In the genomic region with DNA sequence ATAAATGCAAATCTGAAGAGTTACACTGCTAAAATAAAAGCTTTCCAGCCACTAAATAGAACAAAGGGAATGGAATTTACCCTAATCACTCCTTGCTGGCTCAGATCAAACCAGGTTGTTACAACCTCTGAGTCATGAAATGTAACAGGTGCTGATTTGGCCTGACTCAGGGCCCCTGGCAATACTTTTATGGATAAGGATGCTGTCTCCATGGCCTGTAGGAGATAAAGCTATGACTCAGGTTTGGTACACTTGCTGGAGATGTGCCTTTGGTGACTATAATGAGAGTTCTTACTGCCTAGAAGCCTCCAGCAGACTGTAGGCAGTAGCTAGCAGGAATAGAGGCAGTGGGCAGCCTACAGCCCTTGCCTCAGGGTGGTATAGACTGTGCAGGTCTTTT, we compare ENCODE assay signal across 14 mouse cellular contexts.
A peak's percentile ranks its signal among the peaks of the same experiment; 100 is the strongest.
DNase-seq lines count a peak whose midpoint lies in the region.
"Had no signal": no experiment of that assay in that cellular context is flagged by ENCODE, and none has a peak within 500 bp of the region (broad histone marks: within the 10 kb centered on the region; RNA-seq: fewer than 3 reads in every experiment).

No protein-coding gene starts in this region.

- peak; percentile 22 to 44 for DNase-seq in cerebellum, adult 18-20 months
- DNase-seq in cerebellum, postnatal 10 days = no peak
- peak; percentile 23 to 57 for DNase-seq in frontal cortex, adult 2 months (ENCODE audit: extremely low spot score in 1 of 2, low spot score in 1 of 2)
- no peak for DNase-seq in frontal cortex, postnatal 14 days (ENCODE audit: low spot score in 2 of 2)
- peak; percentile 28 for DNase-seq in right cerebral cortex, postnatal 25 days
- no peak for DNase-seq in right cerebral cortex, postnatal 36 days (ENCODE audit: low spot score in 2 of 2)
- DNase-seq in yolk sac, embryonic 10.5 days (ENCODE audit: low spot score) = no peak
- no peak for DNase-seq in spleen, postnatal 10 days (ENCODE audit: low spot score in 2 of 2)
- DNase-seq: adrenal gland, adult 8-10 months; gastrocnemius, postnatal 36 days; heart, adult 2 months; kidney, postnatal 25 days; liver, postnatal 0 days; retina, postnatal 1 day had no signal

Comparison
In these comparisons a context has a peak if more than half of its experiments do, and no peak if none do; other contexts are left out.
1. DNase-seq: peak in cerebellum, adult 18-20 months (2 of 2), frontal cortex, adult 2 months (2 of 2) and right cerebral cortex, postnatal 25 days (single experiment); none in cerebellum, postnatal 10 days (0 of 2), frontal cortex, postnatal 14 days (0 of 2), right cerebral cortex, postnatal 36 days (0 of 2), yolk sac, embryonic 10.5 days (single experiment) and spleen, postnatal 10 days (0 of 2).